Mouse (Mus musculus) ES-E14 (cell line): ENCODE results near the gene Ankrd1.
A peak's percentile ranks its signal among the peaks of the same experiment; 100 is the strongest.

ENCODE experiments used
- CHD2 ChIP-seq: IDR thresholded peaks from 2 replicates; pipeline ENCODE4 v1.6.1; 2014; ENCODE audit warnings: mild to moderate bottlenecking, low read depth, low read length, inconsistent platforms
- HCFC1 ChIP-seq: IDR thresholded peaks from 2 replicates; pipeline ENCODE4 v1.6.1; 2012; ENCODE audit warnings: low read length, inconsistent platforms, borderline replicate concordance; ENCODE audit not compliant: insufficient read depth
- MAFK ChIP-seq: IDR thresholded peaks from 2 replicates; pipeline ENCODE4 v1.6.1; 2014; ENCODE audit warnings: mild to moderate bottlenecking, low read depth, low read length, inconsistent platforms; ENCODE audit not compliant: insufficient read depth
- ZC3H11A ChIP-seq: IDR thresholded peaks from 2 replicates; pipeline ENCODE4 v1.6.1; 2012; ENCODE audit warnings: low read depth, mild to moderate bottlenecking, inconsistent platforms, low read length, borderline replicate concordance

DNA sequence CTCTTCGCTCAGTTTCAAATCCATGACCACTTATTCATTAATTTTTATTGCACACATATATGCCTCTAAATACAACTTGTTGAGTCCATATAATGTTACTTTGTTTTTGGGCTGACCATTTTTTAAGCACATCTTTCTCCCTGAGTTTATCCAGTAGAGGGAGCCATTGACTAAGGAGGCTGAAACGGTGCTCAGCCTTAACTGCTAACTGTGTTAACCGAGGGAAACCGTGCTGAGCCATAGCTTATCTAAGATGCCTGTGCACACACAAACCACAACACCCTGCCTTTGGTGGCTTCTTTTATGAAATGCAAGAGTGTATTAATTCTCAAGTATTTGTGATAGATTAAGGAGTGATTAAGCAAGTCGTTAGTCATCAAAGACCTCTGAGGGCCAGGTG lies 29.1 kb downstream of the Ankrd1 start:
- TF ChIP-seq HCFC1 (no peak), MAFK (no peak), CHD2 (no peak), ZC3H11A (peak; percentile 36; the same call in 1 of the 2 replicates)
